Mouse (Mus musculus) central nervous system, embryonic 14 days (tissue): ENCODE measurements around the gene Slco2b1. TPM values are rescaled to one million over a fixed set of nuclear protein-coding genes. Genes with fewer than 3 reads are reported as not detected.

Experiments used
- polyA plus RNA-seq: library from polyadenylated mRNA; depleted of rRNA; stranded (reverse); fragments of >200 nt; gene quantifications from 2 replicates; pipeline ENCODE4 v1.2.3, GENCODE M21; 2012; rRNA removed

Slco2b1 gene
- polyA plus RNA-seq: 6.0 and 6.2 TPM in 2 replicates

DNA sequence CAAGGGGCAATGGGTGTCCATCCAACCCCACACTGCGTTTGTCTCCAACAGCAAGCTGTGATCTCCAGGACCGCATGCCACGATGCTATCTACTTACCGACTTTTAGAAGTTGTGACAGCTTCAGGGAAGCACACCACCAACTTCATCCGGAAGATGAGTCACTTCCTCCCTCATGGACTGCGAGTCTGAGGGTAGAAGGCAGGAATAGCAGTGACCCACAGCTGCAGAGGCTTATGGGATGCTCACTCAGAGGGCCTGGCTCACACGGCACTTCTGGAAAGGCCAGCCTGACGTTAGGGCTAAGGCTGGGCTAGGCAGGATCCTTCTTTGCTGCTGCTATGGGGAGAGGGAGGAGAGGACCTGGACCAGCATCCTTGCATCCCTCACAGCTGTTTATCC, at the start of gene Slco2b1:
TSS of gene Slco2b1 (minus strand) at position 175 of the 400 bp plus-strand sequence.

DNA sequence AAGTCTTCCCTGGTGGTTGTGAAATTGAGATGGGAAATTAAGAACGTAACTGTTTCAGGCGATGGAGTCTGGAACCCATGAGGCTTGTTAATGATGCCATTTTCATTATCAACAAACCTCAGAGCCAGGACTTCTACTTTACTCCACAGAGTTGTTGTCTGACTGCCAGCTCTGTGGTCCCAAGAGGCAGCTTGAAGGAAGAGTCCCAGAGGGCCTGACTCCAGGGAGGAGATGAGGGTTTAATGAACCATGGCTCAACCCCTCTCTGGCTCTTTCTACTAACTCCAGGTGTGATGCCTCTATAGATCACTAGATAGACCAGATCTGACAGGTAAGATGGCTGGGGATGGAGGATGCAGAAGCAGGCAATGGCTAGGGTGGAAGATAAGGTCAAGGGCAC, 18.8 kb upstream of the Slco2b1 start, which contains the start of gene Olfr520:
TSS of gene Olfr520 (plus strand) at position 301 of the 400 bp plus-strand sequence.

DNA sequence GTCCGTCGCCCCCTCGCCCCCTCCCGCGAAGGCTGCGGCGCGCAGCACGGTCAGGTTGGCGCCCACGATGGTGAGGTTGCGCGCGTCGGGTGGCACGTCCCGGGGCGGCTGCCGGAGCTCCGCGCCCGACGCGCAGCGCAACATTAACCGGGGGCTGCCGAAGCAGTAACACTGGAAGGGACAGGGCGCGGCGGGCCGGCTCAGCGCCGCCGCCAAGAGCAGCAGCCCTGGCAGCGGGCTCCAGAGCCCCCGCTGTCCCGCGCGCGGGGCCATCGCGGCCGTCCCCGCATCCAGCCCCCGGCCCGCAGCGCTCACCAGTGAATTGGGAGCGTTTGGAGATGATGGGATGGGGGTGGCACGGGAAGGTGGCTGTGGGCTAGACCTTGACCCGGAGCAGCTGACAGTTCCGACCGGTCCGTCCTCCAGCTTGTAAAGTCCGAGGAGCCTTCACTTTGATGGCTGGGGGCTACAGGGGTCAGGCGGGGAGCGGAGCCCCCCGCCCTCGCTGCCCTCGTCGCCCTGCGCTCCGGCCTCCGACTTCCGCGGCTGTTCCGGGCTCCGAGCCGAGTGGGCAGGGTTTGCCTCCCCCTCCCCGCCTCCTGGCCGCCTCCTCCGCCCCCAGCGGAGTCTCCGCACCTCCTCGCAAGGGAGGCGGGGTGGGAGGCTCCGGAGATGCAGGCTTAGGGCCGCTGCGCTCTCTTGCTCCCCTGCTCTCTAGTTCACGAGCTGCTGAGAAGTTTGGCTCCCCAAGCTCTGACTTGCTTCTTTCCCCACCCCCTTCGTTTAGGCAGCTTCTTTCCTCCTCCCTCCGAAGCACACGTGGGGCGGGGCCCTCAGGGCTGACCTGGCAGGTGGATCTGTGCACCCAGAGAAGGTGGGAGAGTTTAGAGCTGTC, 84.5 kb downstream of the Slco2b1 start, which contains the start of gene Tpbgl:
TSS of gene Tpbgl (minus strand) at position 728 of the 895 bp plus-strand sequence.

Other genes with a start within 250 kb of the Slco2b1 start
- 13.4 and 15.2 TPM in 2 replicates for gene Klhl35, start 245.3 kb downstream of the Slco2b1 start, polyA plus RNA-seq
- gene Rps3, start 227.6 kb downstream of the Slco2b1 start, polyA plus RNA-seq: 859 and 869 TPM in 2 replicates
- 41.2 and 42.0 TPM in 2 replicates for gene Arrb1, start 175.9 kb downstream of the Slco2b1 start, polyA plus RNA-seq
- gene Tpbgl, start 84.2 kb downstream of the Slco2b1 start, polyA plus RNA-seq: 0.69 and 1.7 TPM in 2 replicates
- gene Olfr520, start 18.9 kb upstream of the Slco2b1 start, polyA plus RNA-seq: 0.13 TPM in 1 of 2 replicates, not detected in the other
- not detected in 2 replicates for gene Olfr521, start 52.2 kb upstream of the Slco2b1 start, polyA plus RNA-seq
- gene Neu3, start 117.1 kb upstream of the Slco2b1 start, polyA plus RNA-seq: 1.8 and 2.1 TPM in 2 replicates
- 0.49 and 0.52 TPM in 2 replicates for gene Xrra1, start 147.8 kb upstream of the Slco2b1 start, polyA plus RNA-seq
- gene Spcs2, start 152.1 kb upstream of the Slco2b1 start, polyA plus RNA-seq: 100 and 114 TPM in 2 replicates